Mouse (Mus musculus) limb, embryonic 14.5 days (tissue): ENCODE results near the gene Ppme1. TPM values are rescaled to one million over a fixed set of nuclear protein-coding genes. Genes with fewer than 3 reads are reported as not detected.

Source experiments
- ATAC-seq: fragments of 200-750 bp; cut with Nextera tagmentation; 2 replicates; pipeline ENCODE4 v1.8.0; 2017; ENCODE audit warnings: low read depth, moderate number of reproducible peaks, moderate TSS enrichment; ENCODE audit not compliant: low FRiP score
- DNase-seq: peaks from one replicate; pipeline ENCODE4 v3.0.0-alpha.2; 2015; ENCODE audit warnings: low spot score
- H3K27ac ChIP-seq: fragments of 300-500 bp; sonication (generic); replicated peaks from 2 replicates; pipeline ENCODE4 v1.5.1; 2014; ENCODE audit warnings: low read depth, mild to moderate bottlenecking, low read length, moderate library complexity, mixed read lengths
- H3K27me3 ChIP-seq: fragments of 300-500 bp; sonication (generic); 2 replicates; pipeline ENCODE4 v1.6.1; 2014; ENCODE audit warnings: low read length, mixed read lengths; ENCODE audit not compliant: control insufficient read depth, insufficient read depth
- H3K36me3 ChIP-seq: fragments of 300-500 bp; sonication (generic); 2 replicates; pipeline ENCODE4 v1.6.1; 2014; ENCODE audit warnings: mild to moderate bottlenecking, low read length, moderate library complexity, mixed read lengths; ENCODE audit not compliant: control insufficient read depth, insufficient read depth
- H3K4me1 ChIP-seq: fragments of 300-500 bp; sonication (generic); 2 replicates; pipeline ENCODE4 v1.6.1; 2014; ENCODE audit warnings: antibody characterized with exemption, low read length, mixed read lengths; ENCODE audit not compliant: control insufficient read depth, insufficient read depth
- H3K4me2 ChIP-seq: fragments of 300-500 bp; sonication (generic); replicated peaks from 2 replicates; pipeline ENCODE4 v1.6.1; 2014; ENCODE audit warnings: low read depth, mild to moderate bottlenecking, low read length, moderate library complexity; ENCODE audit not compliant: severe bottlenecking
- H3K4me3 ChIP-seq: fragments of 300-500 bp; sonication (generic); replicated peaks from 2 replicates; pipeline ENCODE4 v1.5.1; 2014; ENCODE audit warnings: low read length
- H3K9ac ChIP-seq: fragments of 300-500 bp; sonication (generic); 2 replicates; pipeline ENCODE4 v1.6.1; 2014; ENCODE audit warnings: mild to moderate bottlenecking, low read depth, low read length, moderate library complexity; ENCODE audit not compliant: severe bottlenecking
- H3K9me3 ChIP-seq: fragments of 300-500 bp; sonication (generic); 2 replicates; pipeline ENCODE4 v1.6.1; 2016; ENCODE audit warnings: low read length; ENCODE audit not compliant: control insufficient read depth
- POLR2A ChIP-seq: fragments of 200-500 bp; IDR thresholded peaks from 2 replicates; pipeline ENCODE4 v1.8.0; 2012; ENCODE audit warnings: inconsistent platforms, mild to moderate bottlenecking, moderate library complexity, borderline replicate concordance; ENCODE audit not compliant: insufficient read depth, insufficient read length; ENCODE audit errors: extremely low read depth
- WGBS: fragments of 180-500 bp; shearing (Covaris S2); extraction: QIAGEN DNeasy Blood & Tissue Kit; methylation state at CpG from one replicate; pipeline ENCODE4 v1.1.7; 2014; 5-methylcytosine and 5-hydroxymethylcytosine counted together
- polyA plus RNA-seq, 2 experiments: library from polyadenylated mRNA; depleted of rRNA in 1 of 2; stranded (reverse) in 1 of 2; unstranded in 1 of 2; fragments of >200 nt; fragmentation: Nextera tagmentation in 1 of 2; extraction: Ambion mirVana in 1 of 2; gene quantifications; 2 replicates each; pipeline versions ENCODE4 v1.2.1 to v1.2.3; 2012 to 2014

Ppme1 gene
- polyA plus RNA-seq, 2 experiments = 44.0 to 68.8 TPM

DNA sequence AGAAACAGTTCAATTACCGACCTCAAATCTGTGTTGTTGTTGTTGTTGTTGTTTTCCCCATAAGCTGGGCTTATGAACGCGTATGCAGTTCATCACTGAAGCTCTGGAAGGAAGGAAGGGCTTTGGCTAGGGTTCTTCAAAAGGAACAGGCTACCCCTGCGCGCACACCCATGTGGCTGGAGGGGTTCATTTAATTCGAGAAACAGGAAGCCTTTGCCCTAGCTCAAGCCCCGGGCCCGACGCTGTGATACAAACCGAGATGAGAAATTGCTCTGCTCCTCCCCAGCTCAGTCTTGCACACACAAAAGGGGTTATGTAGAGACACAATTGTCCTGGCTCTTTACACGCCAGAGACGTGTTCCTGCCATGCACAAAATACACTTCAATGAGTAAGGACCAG, 61.8 kb downstream of the Ppme1 start:
- ATAC-seq (no peak), DNase-seq (no peak)
- H3K4me3 ChIP-seq = no peak overlapping the region
- no peak for TF ChIP-seq POLR2A
- no peaks in the 10 kb centered on the region for H3K9me3 ChIP-seq
- 76% methylated on average over 12 of the region's 12 CpGs for WGBS
- H3K27ac ChIP-seq = no peak overlapping the region; the same call in 1 of the 2 replicates
- peaks cover 15% of the 10 kb centered on the region for H3K4me1 ChIP-seq
- H3K4me2 ChIP-seq = no peak overlapping the region
- H3K9ac ChIP-seq = no peak overlapping the region
- no peaks in the 10 kb centered on the region for H3K27me3 ChIP-seq
- peaks cover 13% of the 10 kb centered on the region; the same call in 1 of the 2 replicates for H3K36me3 ChIP-seq

- peaks cover 8% of the 10 kb centered on the region; the same call in 1 of the 2 replicates for H3K36me3 ChIP-seq
- H3K4me2 ChIP-seq = no peak overlapping the region
- H3K4me3 ChIP-seq = no peak overlapping the region
- H3K9ac ChIP-seq = no peak overlapping the region
- H3K9me3 ChIP-seq = no peaks in the 10 kb centered on the region
- DNase-seq (no peak), ATAC-seq (no peak)
- H3K27me3 ChIP-seq = no peaks in the 10 kb centered on the region
- no peak for TF ChIP-seq POLR2A
- 54% methylated on average over 6 of the region's 6 CpGs for WGBS
- peaks cover 15% of the 10 kb centered on the region for H3K4me1 ChIP-seq
- H3K27ac ChIP-seq = no peak overlapping the region
Measured at GRCm38 (mm10) chr7:100309679-100310078, 62.4 kb downstream of the Ppme1 start.

DNA sequence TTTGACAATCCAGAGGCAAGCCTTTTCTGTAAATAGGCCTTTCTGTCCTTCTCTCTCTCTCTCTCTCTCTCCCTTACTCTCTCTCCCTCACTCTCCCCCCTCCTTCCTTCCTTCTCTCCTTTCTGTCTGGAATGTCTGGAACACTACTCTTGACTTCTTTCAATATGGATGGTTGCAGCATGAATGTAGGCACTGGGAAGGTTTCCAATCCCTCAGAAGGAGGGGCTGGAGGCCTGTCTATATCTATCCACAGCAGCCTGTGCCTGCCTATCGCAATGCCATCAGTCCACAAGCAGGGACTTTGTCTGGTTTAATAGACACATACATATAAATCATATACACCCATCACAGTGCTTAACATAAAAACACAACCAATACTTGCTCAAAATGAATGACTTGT, 62.9 kb downstream of the Ppme1 start:
- H3K27ac ChIP-seq = 0 out of 2 replicates have a peak overlapping the region, but pooled peaks have one; percentile 33
- peaks cover 15% of the 10 kb centered on the region for H3K4me1 ChIP-seq
- DNase-seq (no peak), ATAC-seq (no peak)
- no peak for TF ChIP-seq POLR2A
- H3K9ac ChIP-seq = no peak overlapping the region
- no peak overlapping the region for H3K4me2 ChIP-seq
- H3K4me3 ChIP-seq = no peak overlapping the region
- H3K27me3 ChIP-seq = no peaks in the 10 kb centered on the region
- no peaks in the 10 kb centered on the region for H3K9me3 ChIP-seq
- WGBS = 56% methylated on average over 1 of the region's 1 CpGs
- H3K36me3 ChIP-seq = peaks cover 4% of the 10 kb centered on the region; the same call in 1 of the 2 replicates

DNA sequence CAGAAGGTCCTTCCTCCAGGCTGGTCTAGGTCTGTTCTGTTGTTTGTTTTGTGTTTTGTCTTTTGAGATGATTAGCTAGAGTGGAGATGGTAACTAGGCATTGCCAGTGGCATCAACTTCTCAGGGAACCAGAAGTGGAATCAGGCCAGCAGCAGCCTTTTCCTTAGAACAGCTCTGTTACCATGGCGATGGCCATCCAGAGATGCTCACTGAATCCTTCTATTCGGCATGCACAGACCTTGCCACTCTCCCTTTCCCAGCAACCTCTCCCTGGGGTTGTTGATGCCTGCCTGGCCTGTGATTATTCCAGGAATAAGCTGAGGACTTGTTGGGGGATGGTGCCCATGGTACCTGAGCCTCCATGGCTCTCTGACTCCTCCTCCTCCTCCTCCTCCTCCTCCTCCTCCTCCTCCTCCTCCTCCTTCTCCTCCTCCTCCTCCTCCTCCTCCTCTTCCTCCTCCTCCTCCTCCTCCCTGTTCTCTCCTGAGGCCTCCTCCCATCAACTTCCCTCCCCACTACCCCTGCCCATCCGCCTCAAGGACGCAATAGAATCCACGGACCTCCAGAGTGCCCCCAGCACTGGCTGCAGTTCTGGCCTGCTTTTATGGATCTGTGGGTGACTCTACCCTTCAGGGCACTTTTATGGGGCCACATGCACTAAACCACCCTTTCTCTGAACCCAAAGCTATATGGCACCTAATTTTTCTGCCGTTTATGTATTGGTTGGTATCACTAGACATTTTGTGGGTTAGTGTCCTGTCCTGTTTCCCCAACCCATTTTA, 64.0 kb downstream of the Ppme1 start:
- 73% methylated on average over 6 of the region's 6 CpGs for WGBS
- TF ChIP-seq POLR2A = no peak
- no peaks in the 10 kb centered on the region for H3K27me3 ChIP-seq
- H3K4me1 ChIP-seq = peaks cover 15% of the 10 kb centered on the region
- H3K27ac ChIP-seq = no peak overlapping the region
- no peak overlapping the region for H3K4me3 ChIP-seq
- DNase-seq (no peak), ATAC-seq (no peak)
- H3K9me3 ChIP-seq = no peaks in the 10 kb centered on the region
- no peaks in the 10 kb centered on the region for H3K36me3 ChIP-seq
- no peak overlapping the region for H3K9ac ChIP-seq
- H3K4me2 ChIP-seq = no peak overlapping the region

DNA sequence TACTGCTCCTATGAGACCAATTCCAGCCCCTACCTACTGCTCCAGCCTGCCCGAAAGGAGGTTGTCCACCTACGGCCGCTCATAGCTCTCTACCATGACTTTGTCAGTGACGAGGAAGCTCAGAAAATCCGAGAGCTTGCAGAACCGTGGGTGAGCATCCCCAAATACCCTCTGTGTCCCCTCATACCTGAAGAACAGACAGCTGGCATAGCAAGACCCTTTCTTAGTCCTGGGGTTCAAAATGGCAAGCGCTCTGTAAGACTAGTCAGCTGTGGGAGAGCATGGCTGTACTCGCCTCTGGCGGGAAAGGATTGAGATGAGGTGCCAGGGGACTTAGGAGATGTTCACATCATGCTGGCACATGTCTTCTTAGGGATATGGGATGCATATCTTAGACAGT, 66.2 kb downstream of the Ppme1 start:
- Histone ChIP-seq H3K4me3 (no peak overlapping the region), H3K27me3 (no peaks in the 10 kb centered on the region), H3K36me3 (peaks cover 3% of the 10 kb centered on the region; the same call in 1 of the 2 replicates), H3K9ac (no peak overlapping the region), H3K27ac (no peak overlapping the region), H3K4me1 (peaks cover 18% of the 10 kb centered on the region), H3K4me2 (no peak overlapping the region), H3K9me3 (no peaks in the 10 kb centered on the region)
- TF ChIP-seq POLR2A = no peak
- DNase-seq = no peak
- WGBS = 87% methylated on average over 9 of the region's 9 CpGs
- no peak for ATAC-seq

DNA sequence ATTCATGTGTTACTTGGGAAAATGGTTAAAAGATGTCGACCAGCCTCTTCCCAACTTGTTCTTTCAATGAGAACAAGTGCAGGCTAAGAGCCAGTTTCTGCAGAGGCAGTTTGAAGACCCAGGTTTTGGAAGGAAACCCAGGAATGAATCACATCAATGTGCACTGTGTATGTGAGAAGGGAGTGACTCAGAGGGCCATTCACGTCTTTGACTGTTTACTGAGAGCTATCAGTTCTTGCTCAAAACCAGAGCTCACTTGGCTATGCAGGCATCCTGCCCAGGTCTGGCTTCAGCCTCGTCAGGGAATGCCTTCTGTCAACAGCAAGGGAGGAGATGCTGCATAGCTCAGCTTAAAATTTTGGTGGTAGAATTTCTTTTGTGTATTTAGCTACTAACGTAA, 69.8 kb downstream of the Ppme1 start:
- DNase-seq (peak; percentile 57), ATAC-seq (no peak)
- Histone ChIP-seq H3K4me3 (no peak overlapping the region), H3K4me1 (peaks cover 17% of the 10 kb centered on the region), H3K9ac (no peak overlapping the region), H3K27me3 (no peaks in the 10 kb centered on the region), H3K36me3 (peaks cover 15% of the 10 kb centered on the region), H3K27ac (peak overlapping the region; percentile 30), H3K9me3 (no peaks in the 10 kb centered on the region), H3K4me2 (no peak overlapping the region)
- WGBS = 59% methylated on average over 4 of the region's 4 CpGs
- no peak for TF ChIP-seq POLR2A
